Mouse (Mus musculus) retina, embryonic 14.5 days (tissue): ENCODE measurements around the gene Prss56.

ENCODE experiments used
- DNase-seq: peaks from one replicate; pipeline ENCODE4 v3.0.0-alpha.2; 2015; ENCODE audit warnings: low spot score

Prss56 gene

GRCm38 (mm10) chr1:87185526-87185925, 2.4 kb downstream of the Prss56 start:
- no peak for DNase-seq

GRCm38 (mm10) chr1:87186261-87187036, 3.3 kb downstream of the Prss56 start:
- no peak for DNase-seq

- peak; percentile 93 for DNase-seq
These were observed 3.9 kb downstream of the Prss56 start for GRCm38 (mm10) chr1:87187037-87187355.

- DNase-seq = no peak
These were observed 7.3 kb downstream of the Prss56 start, which contains the start of gene Chrnd for GRCm38 (mm10) chr1:87190429-87190828. Gene Chrnd (plus strand): TSS chr1:87190607.

- DNase-seq = no peak
These were observed 14.2 kb downstream of the Prss56 start for GRCm38 (mm10) chr1:87197296-87197695.

- no peak for DNase-seq
These were observed 15.3 kb downstream of the Prss56 start for GRCm38 (mm10) chr1:87198119-87199065.

GRCm38 (mm10) chr1:87200811-87201210, 17.7 kb downstream of the Prss56 start:
- no peak for DNase-seq

GRCm38 (mm10) chr1:87201848-87202247, 18.7 kb downstream of the Prss56 start:
- no peak for DNase-seq

- DNase-seq = no peak
These were observed 20.7 kb downstream of the Prss56 start for GRCm38 (mm10) chr1:87203779-87204178.

GRCm38 (mm10) chr1:87204465-87204864, 21.4 kb downstream of the Prss56 start, which contains the start of gene Chrng:
Gene Chrng (plus strand): TSS chr1:87204657.
- DNase-seq = no peak

GRCm38 (mm10) chr1:87205038-87205437, 21.9 kb downstream of the Prss56 start:
- no peak for DNase-seq

GRCm38 (mm10) chr1:87205502-87205901, 22.4 kb downstream of the Prss56 start:
- no peak for DNase-seq

GRCm38 (mm10) chr1:87206339-87206738, 23.2 kb downstream of the Prss56 start:
- peak; percentile 40 for DNase-seq

GRCm38 (mm10) chr1:87211431-87211830, 28.3 kb downstream of the Prss56 start:
- DNase-seq = no peak

GRCm38 (mm10) chr1:87213735-87214704, 30.9 kb downstream of the Prss56 start, which contains the start of gene Eif4e2:
Gene Eif4e2 (plus strand): TSS chr1:87213914.
- DNase-seq = peak; percentile 95

- peak; percentile 22 for DNase-seq
These were observed 31.6 kb downstream of the Prss56 start for GRCm38 (mm10) chr1:87214748-87215147.

- DNase-seq = peak; percentile 25
These were observed 34.8 kb downstream of the Prss56 start for GRCm38 (mm10) chr1:87217938-87218337.

- no peak for DNase-seq
These were observed 42.6 kb downstream of the Prss56 start for GRCm38 (mm10) chr1:87225739-87226138.

GRCm38 (mm10) chr1:87226409-87227159, 43.5 kb downstream of the Prss56 start:
- no peak for DNase-seq

- DNase-seq = no peak
These were observed 44.0 kb downstream of the Prss56 start for GRCm38 (mm10) chr1:87227160-87227550.

- DNase-seq = no peak
These were observed 47.5 kb downstream of the Prss56 start for GRCm38 (mm10) chr1:87230606-87231005.
